Comparison of ENCODE assay signal across 9 mouse cellular contexts in genomic region chr4:141132191-141132590, GRCm38 (mm10). TPM values are rescaled to one million over a fixed set of nuclear protein-coding genes. Genes with fewer than 3 reads are reported as not detected.
A peak's percentile ranks its signal among the peaks of the same experiment; 100 is the strongest.
DNase-seq lines count a peak whose midpoint lies in the region; ATAC-seq lines count a peak whose summit lies in the region.
"Had no signal": no experiment of that assay in that cellular context is flagged by ENCODE, and none has a peak within 500 bp of the region (broad histone marks: within the 10 kb centered on the region; RNA-seq: fewer than 3 reads in every experiment).

No protein-coding gene starts in this region.

- peak overlapping the region; percentile 31 for H3K4me2 ChIP-seq in kidney, embryonic 16.5 days (replicated peaks; ENCODE audit: low read depth, low read length)
- no peak overlapping the region for H3K4me2 ChIP-seq in hindbrain, embryonic 12.5 days (replicated peaks)
- H3K4me2 ChIP-seq in limb, embryonic 11.5 days (ENCODE audit: low read depth, severe bottlenecking): no peak overlapping the region
- no peak overlapping the region for H3K4me2 ChIP-seq in neural tube, embryonic 15.5 days
- H3K4me2 ChIP-seq: forebrain, embryonic 12.5 days had no signal

- H3K9me3 ChIP-seq in kidney, embryonic 16.5 days (ENCODE audit: low read length): no peaks in the 10 kb centered on the region
- H3K9me3 ChIP-seq in hindbrain, embryonic 12.5 days (replicated peaks): no peaks in the 10 kb centered on the region
- H3K9me3 ChIP-seq in limb, embryonic 11.5 days (ENCODE audit: control insufficient read depth, low read length): no peaks in the 10 kb centered on the region
- H3K9me3 ChIP-seq in neural tube, embryonic 15.5 days (replicated peaks): no peaks in the 10 kb centered on the region
- H3K9me3 ChIP-seq: forebrain, embryonic 12.5 days had no signal

- peaks cover 69% of the 10 kb centered on the region for H3K4me1 ChIP-seq in kidney, embryonic 16.5 days (ENCODE audit: insufficient read depth, low read length)
- peaks cover 56% of the 10 kb centered on the region for H3K4me1 ChIP-seq in hindbrain, embryonic 12.5 days
- peaks cover 21% of the 10 kb centered on the region for H3K4me1 ChIP-seq in limb, embryonic 11.5 days (ENCODE audit: control insufficient read depth, insufficient read depth, low read length)
- H3K4me1 ChIP-seq in neural tube, embryonic 15.5 days: peaks cover 68% of the 10 kb centered on the region

- H3K4me3 ChIP-seq in kidney, embryonic 16.5 days (ENCODE audit: low read length): no peak overlapping the region
- no peak overlapping the region for H3K4me3 ChIP-seq in hindbrain, embryonic 12.5 days
- H3K4me3 ChIP-seq in limb, embryonic 11.5 days (ENCODE audit: low read depth, low read length): no peak overlapping the region
- no peak overlapping the region for H3K4me3 ChIP-seq in neural tube, embryonic 15.5 days (replicated peaks)
- H3K4me3 ChIP-seq: forebrain, embryonic 12.5 days had no signal

- no peak for DNase-seq in kidney, adult 18-20 months
- DNase-seq in limb, embryonic 11.5 days (ENCODE audit: low spot score): no peak
- no peak for DNase-seq in embryo, embryonic 9.5 days (ENCODE audit: extremely low spot score)
- no peak for DNase-seq in frontal cortex, postnatal 25 days (ENCODE audit: low spot score in 2 of 2)
- DNase-seq: layer of hippocampus, adult 9-11 months had no signal

- H3K27me3 ChIP-seq in kidney, embryonic 16.5 days (ENCODE audit: insufficient read depth, low read length): no peaks in the 10 kb centered on the region
- H3K27me3 ChIP-seq in hindbrain, embryonic 12.5 days: no peaks in the 10 kb centered on the region
- H3K27me3 ChIP-seq in limb, embryonic 11.5 days (ENCODE audit: control insufficient read depth, insufficient read depth, low read length): no peaks in the 10 kb centered on the region
- no peaks in the 10 kb centered on the region for H3K27me3 ChIP-seq in neural tube, embryonic 15.5 days (replicated peaks)
- H3K27me3 ChIP-seq: forebrain, embryonic 12.5 days had no signal

- no peak for ATAC-seq in kidney, embryonic 16.5 days (ENCODE audit: low FRiP score, low TSS enrichment)
- no peak for ATAC-seq in hindbrain, embryonic 12.5 days (ENCODE audit: low FRiP score)
- no peak for ATAC-seq in limb, embryonic 11.5 days (ENCODE audit: insufficient number of reproducible peaks, low FRiP score, low TSS enrichment, low read depth)
- ATAC-seq in neural tube, embryonic 15.5 days (ENCODE audit: low FRiP score): no peak

- 30% methylated on average over 8 of the region's 8 CpGs for WGBS in kidney, embryonic 16.5 days
- 54% methylated on average over 8 of the region's 8 CpGs for WGBS in hindbrain, embryonic 12.5 days
- 41% methylated on average over 8 of the region's 8 CpGs for WGBS in limb, embryonic 11.5 days
- 45% methylated on average over 8 of the region's 8 CpGs for WGBS in neural tube, embryonic 15.5 days

- H3K9ac ChIP-seq in kidney, embryonic 16.5 days (replicated peaks; ENCODE audit: low read length): peak overlapping the region; percentile 54
- no peak overlapping the region for H3K9ac ChIP-seq in hindbrain, embryonic 12.5 days
- H3K9ac ChIP-seq in limb, embryonic 11.5 days (ENCODE audit: low read length): no peak overlapping the region
- no peak overlapping the region for H3K9ac ChIP-seq in neural tube, embryonic 15.5 days (replicated peaks)
- H3K9ac ChIP-seq: forebrain, embryonic 12.5 days had no signal

- peak overlapping the region; percentile 90 for H3K27ac ChIP-seq in kidney, embryonic 16.5 days (ENCODE audit: low read length)
- H3K27ac ChIP-seq in hindbrain, embryonic 12.5 days: peak overlapping the region; percentile 70
- H3K27ac ChIP-seq in limb, embryonic 11.5 days (replicated peaks; ENCODE audit: low read depth, low read length): peak overlapping the region; percentile 23
- H3K27ac ChIP-seq in neural tube, embryonic 15.5 days (replicated peaks): peak overlapping the region; percentile 69
- H3K27ac ChIP-seq: forebrain, embryonic 12.5 days had no signal

- no peaks in the 10 kb centered on the region for H3K36me3 ChIP-seq in kidney, embryonic 16.5 days (ENCODE audit: insufficient read depth, low read length)
- H3K36me3 ChIP-seq in hindbrain, embryonic 12.5 days: no peaks in the 10 kb centered on the region
- H3K36me3 ChIP-seq in limb, embryonic 11.5 days (ENCODE audit: control insufficient read depth, insufficient read depth, low read length): 0 out of 2 replicates have a peak, but pooled peaks cover 2% of the 10 kb centered on the region
- H3K36me3 ChIP-seq in neural tube, embryonic 15.5 days: no peaks in the 10 kb centered on the region
- H3K36me3 ChIP-seq: forebrain, embryonic 12.5 days had no signal

RNA-seq across cellular contexts. Expression of gene Szrd1, which starts 7.4 kb away (rescaled TPM):
- 50.8 and 51.3 TPM in 2 replicates for polyA plus RNA-seq in kidney, embryonic 16.5 days (2015; fragmentation: Nextera tagmentation; extraction: Ambion mirVana)
- 30.7 and 32.4 TPM in 2 replicates for polyA plus RNA-seq in hindbrain, embryonic 12.5 days (2016; fragmentation: Nextera tagmentation; extraction: Ambion mirVana)
- polyA plus RNA-seq in limb, embryonic 11.5 days (2014; fragmentation: Nextera tagmentation; extraction: Ambion mirVana): 30.5 and 39.1 TPM in 2 replicates
- polyA plus RNA-seq in neural tube, embryonic 15.5 days (2015; fragmentation: Nextera tagmentation; extraction: Ambion mirVana): 23.7 and 29.1 TPM in 2 replicates

RNA-seq across cellular contexts. Expression of gene Fbxo42, which starts 15.5 kb away (rescaled TPM):
- polyA plus RNA-seq in kidney, embryonic 16.5 days (2015; fragmentation: Nextera tagmentation; extraction: Ambion mirVana): 21.1 and 21.9 TPM in 2 replicates
- polyA plus RNA-seq in hindbrain, embryonic 12.5 days (2016; fragmentation: Nextera tagmentation; extraction: Ambion mirVana): 28.3 and 28.6 TPM in 2 replicates
- polyA plus RNA-seq in limb, embryonic 11.5 days (2014; fragmentation: Nextera tagmentation; extraction: Ambion mirVana): 30.4 and 36.6 TPM in 2 replicates
- 23.3 and 23.8 TPM in 2 replicates for polyA plus RNA-seq in neural tube, embryonic 15.5 days (2015; fragmentation: Nextera tagmentation; extraction: Ambion mirVana)

RNA-seq across cellular contexts. Expression of gene Spata21, which starts 44.1 kb away (rescaled TPM):
- 0.51 and 0.59 TPM in 2 replicates for polyA plus RNA-seq in kidney, embryonic 16.5 days (2015; fragmentation: Nextera tagmentation; extraction: Ambion mirVana)
- 0.13 TPM in 1 of 2 replicates, not detected in the other for polyA plus RNA-seq in hindbrain, embryonic 12.5 days (2016; fragmentation: Nextera tagmentation; extraction: Ambion mirVana)
- polyA plus RNA-seq in limb, embryonic 11.5 days (2014; fragmentation: Nextera tagmentation; extraction: Ambion mirVana): 0.32 TPM in 1 of 2 replicates, not detected in the other
- polyA plus RNA-seq in neural tube, embryonic 15.5 days (2015; fragmentation: Nextera tagmentation; extraction: Ambion mirVana): 0.51 and 0.55 TPM in 2 replicates

RNA-seq across cellular contexts. Expression of gene Necap2, which starts 54.0 kb away (rescaled TPM):
- 94.5 and 99.0 TPM in 2 replicates for polyA plus RNA-seq in kidney, embryonic 16.5 days (2015; fragmentation: Nextera tagmentation; extraction: Ambion mirVana)
- polyA plus RNA-seq in hindbrain, embryonic 12.5 days (2016; fragmentation: Nextera tagmentation; extraction: Ambion mirVana): 57.6 and 60.7 TPM in 2 replicates
- polyA plus RNA-seq in limb, embryonic 11.5 days (2014; fragmentation: Nextera tagmentation; extraction: Ambion mirVana): 65.0 and 71.0 TPM in 2 replicates
- polyA plus RNA-seq in neural tube, embryonic 15.5 days (2015; fragmentation: Nextera tagmentation; extraction: Ambion mirVana): 56.8 and 59.8 TPM in 2 replicates

Comparison
In these comparisons a context has a peak if more than half of its experiments do, and no peak if none do; other contexts are left out.
1. H3K27ac ChIP-seq: peak in every context shown above with its lines; median percentile 90 in kidney, embryonic 16.5 days; 70 in hindbrain, embryonic 12.5 days; 69 in neural tube, embryonic 15.5 days; 23 in limb, embryonic 11.5 days.